Mouse (Mus musculus) liver, postnatal 0 days (tissue): ENCODE measurements at regions not wholly inside any gene's neighbourhood (a gene's known extent, or its start where the extent isn't known, plus 50 kb on each side); places are given as distances from the start of the nearest gene placed in this dataset.

ENCODE experiments used
- CTCF ChIP-seq: sonication (generic); IDR thresholded peaks from 2 replicates; pipeline ENCODE4 v1.5.1; 2016; ENCODE audit warnings: antibody characterized with exemption, low read depth
- EP300 ChIP-seq: IDR thresholded peaks from 2 replicates; pipeline ENCODE4 v1.6.1; 2016; ENCODE audit warnings: antibody characterized with exemption, low read depth, mild to moderate bottlenecking

- TF ChIP-seq EP300 (no peak), CTCF (no peak)
Measured at GRCm38 (mm10) chr5:4496132-4496906, 261.5 kb downstream of the Fzd1 start.
